Mouse (Mus musculus): ENCODE measurements around the gene Cacng2.

The Cacng2 gene

GRCm38 (mm10) chr15:78082149-78082548, 37.7 kb downstream of the Cacng2 start:
- in situ Hi-C loops (cut with MboI, MseI): loop anchor here (10.0 kb wide), 1 partner anchor 617 kb away; no protein-coding TSS in a partner anchor

GRCm38 (mm10) chr15:78081384-78081783, 38.4 kb downstream of the Cacng2 start:
- in situ Hi-C loops (cut with MboI, MseI): loop anchor here (10.0 kb wide), 1 partner anchor 617 kb away; no protein-coding TSS in a partner anchor

GRCm38 (mm10) chr15:78080326-78080725, 39.5 kb downstream of the Cacng2 start:
- in situ Hi-C loops (cut with MboI, MseI): loop anchor here (10.0 kb wide), 1 partner anchor 616 kb away; no protein-coding TSS in a partner anchor

GRCm38 (mm10) chr15:78078776-78079628, 40.8 kb downstream of the Cacng2 start:
- in situ Hi-C loops (cut with MboI, MseI): loop anchor here (10.0 kb wide), 1 partner anchor 1426 kb away; the partner anchor contains the start of gene Kcnj4

- in situ Hi-C loops (cut with MboI, MseI): loop anchor here (10.0 kb wide), 1 partner anchor 1427 kb away; the partner anchor contains the start of gene Kcnj4
Observed at GRCm38 (mm10) chr15:78078206-78078605, 41.6 kb downstream of the Cacng2 start.

- in situ Hi-C loops (cut with MboI, MseI): loop anchor here (10.0 kb wide), 1 partner anchor 1429 kb away; the partner anchor contains the start of gene Kcnj4
Observed at GRCm38 (mm10) chr15:78075921-78076320, 43.9 kb downstream of the Cacng2 start.

- in situ Hi-C loops (cut with MboI, MseI): loop anchor here (10.0 kb wide), 1 partner anchor 1432 kb away; the partner anchor contains the start of gene Kcnj4
Observed at GRCm38 (mm10) chr15:78073109-78073508, 46.7 kb downstream of the Cacng2 start.

- in situ Hi-C loops (cut with MboI, MseI): no loop called here
Observed at GRCm38 (mm10) chr15:78066475-78066874, 53.4 kb downstream of the Cacng2 start.

GRCm38 (mm10) chr15:78065541-78065940, 54.3 kb downstream of the Cacng2 start:
- in situ Hi-C loops (cut with MboI, MseI): no loop called here

- in situ Hi-C loops (cut with MboI, MseI): no loop called here
Observed at GRCm38 (mm10) chr15:78064340-78064739, 55.5 kb downstream of the Cacng2 start.

GRCm38 (mm10) chr15:78062467-78062866, 57.4 kb downstream of the Cacng2 start:
- in situ Hi-C loops (cut with MboI, MseI): no loop called here

- in situ Hi-C loops (cut with MboI, MseI): no loop called here
Observed at GRCm38 (mm10) chr15:78056930-78057329, 62.9 kb downstream of the Cacng2 start.

- in situ Hi-C loops (cut with MboI, MseI): no loop called here
Observed at GRCm38 (mm10) chr15:78050682-78051081, 69.1 kb downstream of the Cacng2 start.

GRCm38 (mm10) chr15:78049933-78050332, 69.9 kb downstream of the Cacng2 start:
- in situ Hi-C loops (cut with MboI, MseI): no loop called here

- in situ Hi-C loops (cut with MboI, MseI): no loop called here
Observed at GRCm38 (mm10) chr15:78045842-78046241, 74.0 kb downstream of the Cacng2 start.

GRCm38 (mm10) chr15:78045314-78045713, 74.5 kb downstream of the Cacng2 start:
- in situ Hi-C loops (cut with MboI, MseI): no loop called here

- in situ Hi-C loops (cut with MboI, MseI): no loop called here
Observed at GRCm38 (mm10) chr15:78044826-78045225, 75.0 kb downstream of the Cacng2 start.

- in situ Hi-C loops (cut with MboI, MseI): no loop called here
Observed at GRCm38 (mm10) chr15:78042706-78043105, 77.1 kb downstream of the Cacng2 start.

- in situ Hi-C loops (cut with MboI, MseI): no loop called here
Observed at GRCm38 (mm10) chr15:78037626-78038025, 82.2 kb downstream of the Cacng2 start.

- in situ Hi-C loops (cut with MboI, MseI): no loop called here
Observed at GRCm38 (mm10) chr15:78036586-78036985, 83.2 kb downstream of the Cacng2 start.

- in situ Hi-C loops (cut with MboI, MseI): no loop called here
Observed at GRCm38 (mm10) chr15:78029938-78030337, 89.9 kb downstream of the Cacng2 start.

- in situ Hi-C loops (cut with MboI, MseI): no loop called here
Observed at GRCm38 (mm10) chr15:78026521-78026920, 93.3 kb downstream of the Cacng2 start.

- in situ Hi-C loops (cut with MboI, MseI): no loop called here
Observed at GRCm38 (mm10) chr15:78024211-78024610, 95.6 kb downstream of the Cacng2 start.
